Mouse (Mus musculus) G1E (cell line): ENCODE measurements around the gene Psmb5.

ENCODE experiments used
- CTCF ChIP-seq: IDR thresholded peaks from 2 replicates; pipeline ENCODE4 v1.5.1; 2012; ENCODE audit warnings: low read depth, low read length, inconsistent platforms, mixed read lengths
- GATA1 ChIP-seq: IDR thresholded peaks from 2 replicates; pipeline ENCODE4 v1.6.1; 2012; ENCODE audit warnings: borderline replicate concordance, low read length, inconsistent platforms, mixed read lengths
- POLR2AphosphoS5 ChIP-seq: IDR thresholded peaks from 2 replicates; pipeline ENCODE4 v1.6.1; 2012; ENCODE audit warnings: low read depth, low read length, inconsistent platforms; ENCODE audit not compliant: insufficient replicate concordance
- TAL1 ChIP-seq: conservative IDR thresholded peaks from 2 replicates; pipeline ENCODE4 v1.6.1; 2012; ENCODE audit warnings: low read depth, low read length, inconsistent platforms, mixed read lengths

- TF ChIP-seq POLR2AphosphoS5 (no peak), CTCF (no peak), TAL1 (no peak), GATA1 (no peak)
Observed at GRCm38 (mm10) chr14:54609245-54609644, 8.6 kb downstream of the Psmb5 start.
